Mouse (Mus musculus) layer of hippocampus, adult 2 months (tissue): Measurements from ENCODE around the gene Rbmxl2. TPM values are rescaled to one million over a fixed set of nuclear protein-coding genes. Genes with fewer than 3 reads are reported as not detected.

Experiments
- DNase-seq, 2 experiments: peaks; one replicate each; pipeline ENCODE4 v3.0.0; 2022; ENCODE audit warnings: low spot score in 2 of 2
- H3K27ac ChIP-seq: fragments of 200-600 bp; 2 replicates; pipeline ENCODE4 v1.8.1; 2022
- H3K4me3 ChIP-seq: fragments of 200-600 bp; 2 replicates; pipeline ENCODE4 v1.8.1; 2022; ENCODE audit warnings: mild to moderate bottlenecking
- CTCF ChIP-seq: fragments of 200-600 bp; conservative IDR thresholded peaks from 2 replicates; pipeline ENCODE4 v1.8.1; 2022; ENCODE audit warnings: antibody characterized with exemption, mild to moderate bottlenecking, moderate library complexity
- total RNA-seq, 2 experiments: library from RNA; stranded (reverse); gene quantifications; 2 replicates each; pipeline ENCODE4 v1.2.3; 2021

Gene Rbmxl2
- total RNA-seq, 2 experiments from 2014 or later: not detected

- no peak for TF ChIP-seq CTCF
- no peak for DNase-seq
- H3K4me3 ChIP-seq: no peak overlapping the region
- H3K27ac ChIP-seq: no peak overlapping the region
These were observed 50.7 kb downstream of the Rbmxl2 start for GRCm38 (mm10) chr7:107259936-107260335.

Other genes starting within 250 kb of the Rbmxl2 start
- under 1 TPM in 1 of 2 experiments, not detected in 1; 0.08 TPM for gene Olfr6, start 245.5 kb upstream of the Rbmxl2 start, total RNA-seq
- not detected for gene Olfr711, start 234.0 kb upstream of the Rbmxl2 start, total RNA-seq
- not detected for gene Olfr2, start 203.4 kb upstream of the Rbmxl2 start, total RNA-seq
- gene Olfr713, start 178.3 kb upstream of the Rbmxl2 start, total RNA-seq: not detected
- gene Olfr714, start 138.5 kb upstream of the Rbmxl2 start, total RNA-seq: not detected
- not detected for gene Olfr17, start 116.2 kb upstream of the Rbmxl2 start, total RNA-seq
- not detected for gene Olfr715b, start 99.1 kb upstream of the Rbmxl2 start, total RNA-seq
- not detected for gene Olfr715, start 78.4 kb upstream of the Rbmxl2 start, total RNA-seq
- gene Olfr716, start 71.1 kb upstream of the Rbmxl2 start, total RNA-seq: not detected
- gene Nlrp14, start 42.5 kb upstream of the Rbmxl2 start, total RNA-seq: not detected
- gene Syt9, start 161.3 kb downstream of the Rbmxl2 start, total RNA-seq: 1 to 10 TPM; 4.4 to 5.0 TPM